Mouse (Mus musculus) cortical plate, adult 2 months (tissue): ENCODE measurements around the gene Arpc1b. TPM values are rescaled to one million over a fixed set of nuclear protein-coding genes. Genes with fewer than 3 reads are reported as not detected.
"Not testable (repeated sequence)": the region's sequence is repeated elsewhere in the genome, so short reads cannot be mapped to it uniquely, and the experiment has no call there.

Experiments used
- H3K27ac ChIP-seq: fragments of 200-500 bp; 2 replicates; pipeline ENCODE4 v1.5.1; 2012; ENCODE audit warnings: low read length, control low read depth, inconsistent platforms; ENCODE audit not compliant: insufficient read depth
- H3K4me1 ChIP-seq: fragments of 200-500 bp; 2 replicates; pipeline ENCODE4 v1.6.1; 2011; ENCODE audit warnings: low read length; ENCODE audit not compliant: control insufficient read depth, insufficient read depth
- H3K4me3 ChIP-seq: fragments of 200-500 bp; 2 replicates; pipeline ENCODE4 v1.5.1; 2011; ENCODE audit warnings: mild to moderate bottlenecking, low read length, control low read depth; ENCODE audit not compliant: insufficient read depth
- CTCF ChIP-seq: fragments of 200-500 bp; IDR thresholded peaks from 2 replicates; pipeline ENCODE4 v1.5.1; 2011; ENCODE audit warnings: mild to moderate bottlenecking, control low read depth, low read length; ENCODE audit not compliant: insufficient read depth; ENCODE audit errors: extremely low read depth
- POLR2A ChIP-seq: fragments of 200-500 bp; IDR thresholded peaks from 2 replicates; pipeline ENCODE4 v1.6.1; 2011; ENCODE audit warnings: mild to moderate bottlenecking, low read length, control low read depth; ENCODE audit not compliant: insufficient read depth; ENCODE audit errors: extremely low read depth
- polyA plus RNA-seq: library from polyadenylated mRNA; depleted of rRNA; stranded (reverse); fragments of >200 nt; gene quantifications from 2 replicates; pipeline ENCODE4 v1.2.3, GENCODE M21; 2012

The Arpc1b gene
- polyA plus RNA-seq, 1 experiment: 84.6 TPM

DNA sequence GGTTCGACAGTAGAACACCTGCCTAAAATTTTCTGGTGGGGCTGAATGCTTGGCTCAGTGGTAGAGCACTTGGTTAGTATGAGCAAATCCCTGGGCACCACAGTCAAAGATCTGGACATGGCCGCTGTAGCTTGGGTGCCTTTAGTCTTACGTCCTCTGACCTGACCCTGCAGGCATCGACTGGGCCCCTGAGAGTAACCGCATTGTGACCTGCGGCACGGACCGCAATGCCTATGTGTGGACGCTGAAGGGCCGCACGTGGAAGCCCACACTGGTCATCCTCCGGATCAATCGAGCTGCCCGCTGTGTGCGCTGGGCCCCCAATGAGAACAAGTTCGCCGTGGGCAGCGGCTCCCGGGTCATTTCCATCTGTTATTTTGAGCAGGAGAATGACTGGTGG lies 9.4 kb downstream of the Arpc1b start:
- no peak for TF ChIP-seq CTCF
- TF ChIP-seq POLR2A: no peak
- no peaks in the 10 kb centered on the region for H3K4me1 ChIP-seq

GRCm38 (mm10) chr5:145126580-145126979 lies 12.6 kb downstream of the Arpc1b start:
- TF ChIP-seq CTCF (no peak), POLR2A (no peak)
- Histone ChIP-seq H3K4me3 (no peak overlapping the region), H3K4me1 (peaks cover 6% of the 10 kb centered on the region), H3K27ac (no peak overlapping the region)

More for the DNA sequence above, 9.4 kb downstream of the Arpc1b start:
- Histone ChIP-seq H3K27ac (no peak overlapping the region), H3K4me3 (no peak overlapping the region)

DNA sequence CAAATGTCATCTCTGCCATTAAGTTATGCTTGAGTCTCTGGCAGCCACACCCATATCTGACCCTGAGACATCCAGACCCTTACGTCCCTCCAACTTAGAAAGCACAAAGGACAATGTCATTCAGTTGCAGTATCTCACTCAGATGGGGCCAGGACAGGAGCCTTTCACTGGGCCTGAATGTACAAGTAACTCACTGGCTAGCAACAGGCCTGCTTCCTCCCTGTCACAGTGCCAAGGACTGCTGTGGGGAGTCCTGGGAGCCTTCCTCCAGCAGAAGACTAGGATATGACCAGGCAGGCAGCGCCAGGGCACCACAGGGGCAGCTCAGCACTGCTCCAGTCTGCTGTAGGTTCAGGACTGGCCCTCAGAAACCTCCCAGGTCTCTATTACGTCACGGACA lies 15.1 kb downstream of the Arpc1b start:
- no peak overlapping the region for H3K4me3 ChIP-seq
- no peak for TF ChIP-seq POLR2A
- TF ChIP-seq CTCF: no peak
- peaks cover 6% of the 10 kb centered on the region for H3K4me1 ChIP-seq
- peak overlapping the region; percentile 52 for H3K27ac ChIP-seq

DNA sequence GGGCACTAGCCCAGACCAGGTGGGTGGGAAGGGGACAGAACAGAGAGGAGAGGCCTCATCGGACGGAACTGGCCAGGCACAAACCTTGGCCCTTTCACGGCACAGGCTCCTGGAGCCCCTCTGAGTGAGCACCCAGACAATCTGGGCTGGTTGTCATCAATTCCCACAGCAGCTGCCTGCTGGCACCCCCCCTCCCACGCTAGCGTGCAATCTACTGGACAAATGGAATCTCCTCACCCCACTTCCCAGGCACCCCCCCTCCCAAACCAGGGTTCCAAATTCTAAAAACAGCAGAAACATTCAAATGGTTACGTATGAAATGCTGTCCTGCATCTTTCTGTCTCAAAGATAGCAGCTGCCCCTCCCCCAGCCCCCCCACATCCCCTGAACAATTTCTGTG lies 15.8 kb downstream of the Arpc1b start:
- H3K27ac ChIP-seq: not testable (repeated sequence)

GRCm38 (mm10) chr5:145130191-145130590 lies 16.2 kb downstream of the Arpc1b start:
- H3K4me3 ChIP-seq: no peak overlapping the region
- H3K27ac ChIP-seq: 0 out of 2 replicates have a peak overlapping the region, but pooled peaks have one; percentile 13
- peaks cover 6% of the 10 kb centered on the region for H3K4me1 ChIP-seq
- TF ChIP-seq CTCF (no peak), POLR2A (peak; percentile 73)

More for the DNA sequence above, 15.8 kb downstream of the Arpc1b start:
- not testable (repeated sequence) for H3K4me1 ChIP-seq, H3K4me3 ChIP-seq

GRCm38 (mm10) chr5:145130995-145131394 lies 17.0 kb downstream of the Arpc1b start:
- no peak for TF ChIP-seq CTCF
- no peak for TF ChIP-seq POLR2A
- Histone ChIP-seq H3K4me3 (no peak overlapping the region), H3K4me1 (peaks cover 6% of the 10 kb centered on the region), H3K27ac (peak overlapping the region; percentile 13)

DNA sequence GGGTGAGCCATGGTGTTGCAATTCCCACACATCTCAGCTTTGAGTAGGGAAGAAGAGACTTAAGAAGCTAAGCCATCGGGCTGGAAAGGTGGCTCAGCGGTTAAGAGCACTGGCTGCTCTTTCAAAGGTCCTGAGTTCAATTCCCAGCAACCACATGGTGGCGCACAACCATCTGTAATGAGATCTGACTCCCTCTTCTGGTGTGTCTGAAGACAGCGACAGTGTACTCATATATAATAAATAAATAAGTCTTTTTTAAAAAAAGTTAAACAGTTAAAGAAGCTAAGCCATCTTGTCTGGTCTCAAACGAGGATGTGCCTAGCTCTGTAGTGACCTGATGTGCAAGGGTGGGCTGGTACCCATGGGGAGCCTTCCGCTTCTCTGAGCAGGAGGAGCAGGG lies 19.3 kb downstream of the Arpc1b start:
- H3K27ac ChIP-seq, H3K4me3 ChIP-seq, H3K4me1 ChIP-seq: not testable (repeated sequence)

- TF ChIP-seq CTCF (no peak), POLR2A (no peak)
- peak overlapping the region; percentile 52 for H3K4me3 ChIP-seq
- no peak overlapping the region for H3K27ac ChIP-seq
- peaks cover 5% of the 10 kb centered on the region; the same call in 1 of the 2 replicates for H3K4me1 ChIP-seq
Observed at GRCm38 (mm10) chr5:145138836-145139235, 24.8 kb downstream of the Arpc1b start.

GRCm38 (mm10) chr5:145139571-145140519 lies 25.8 kb downstream of the Arpc1b start, which contains the start of the genes Pdap1 and Bud31:
Gene Pdap1 (minus strand): TSS chr5:145140238.
Gene Bud31 (plus strand): TSS chr5:145140362.
- peaks cover 5% of the 10 kb centered on the region; the same call in 1 of the 2 replicates for H3K4me1 ChIP-seq
- H3K27ac ChIP-seq: peak within 1 kb of the TSS; percentile 98
- peak within 1 kb of the TSS; percentile 52 for H3K4me3 ChIP-seq
- TF ChIP-seq POLR2A (peak; percentile 91), CTCF (no peak)

- peak overlapping the region; percentile 52 for H3K4me3 ChIP-seq
- TF ChIP-seq POLR2A (no peak), CTCF (no peak)
- peaks cover 5% of the 10 kb centered on the region; the same call in 1 of the 2 replicates for H3K4me1 ChIP-seq
- no peak overlapping the region for H3K27ac ChIP-seq
Observed at GRCm38 (mm10) chr5:145140611-145141010, 26.6 kb downstream of the Arpc1b start.
